Mouse (Mus musculus): ENCODE data around the gene Grhl1. TPM values are rescaled to one million over a fixed set of nuclear protein-coding genes. Genes with fewer than 3 reads are reported as not detected.

Grhl1 gene
- polyA plus RNA-seq, 1 experiment from 2014 or later: 0.48 TPM

DNA sequence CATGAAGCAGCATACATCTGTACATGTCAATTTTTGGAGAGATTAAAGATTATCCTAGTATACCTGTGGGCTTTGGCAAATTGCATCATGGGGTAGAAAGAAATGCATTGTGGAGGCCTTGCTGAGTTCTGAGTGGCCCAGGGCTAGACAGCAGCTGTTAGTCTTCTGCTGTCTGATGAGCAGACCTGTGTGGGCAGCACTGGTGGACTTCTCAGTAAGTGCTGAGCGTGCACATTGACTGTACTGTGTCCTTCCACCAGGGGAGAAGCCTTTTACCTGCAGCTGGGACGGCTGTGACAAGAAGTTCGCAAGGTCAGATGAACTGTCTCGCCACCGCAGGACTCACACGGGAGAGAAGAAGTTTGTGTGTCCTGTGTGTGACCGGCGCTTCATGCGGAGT lies 87.8 kb downstream of the Grhl1 start:
- Histone ChIP-seq H3K36me3 (ENCODE audit: control insufficient read depth, insufficient read depth, low read length) (peaks cover 22% of the 10 kb centered on the region), H3K9ac (replicated peaks; ENCODE audit: low read depth, low read length) (no peak overlapping the region), H3K4me1 (ENCODE audit: control insufficient read depth, insufficient read depth, low read length) (peaks cover 12% of the 10 kb centered on the region), H3K27me3 (ENCODE audit: control insufficient read depth, insufficient read depth, low read length) (no peaks in the 10 kb centered on the region), H3K27ac (ENCODE audit: low read depth, low read length) (no peak overlapping the region), H3K4me2 (ENCODE audit: low read depth, low read length) (no peak overlapping the region), H3K4me3 (ENCODE audit: low read depth, low read length) (no peak overlapping the region), H3K9me3 (ENCODE audit: control insufficient read depth, low read length) (no peaks in the 10 kb centered on the region)
- WGBS: 92% methylated on average over 9 of the region's 9 CpGs
- ATAC-seq (ENCODE audit: low read depth): no peak

DNA sequence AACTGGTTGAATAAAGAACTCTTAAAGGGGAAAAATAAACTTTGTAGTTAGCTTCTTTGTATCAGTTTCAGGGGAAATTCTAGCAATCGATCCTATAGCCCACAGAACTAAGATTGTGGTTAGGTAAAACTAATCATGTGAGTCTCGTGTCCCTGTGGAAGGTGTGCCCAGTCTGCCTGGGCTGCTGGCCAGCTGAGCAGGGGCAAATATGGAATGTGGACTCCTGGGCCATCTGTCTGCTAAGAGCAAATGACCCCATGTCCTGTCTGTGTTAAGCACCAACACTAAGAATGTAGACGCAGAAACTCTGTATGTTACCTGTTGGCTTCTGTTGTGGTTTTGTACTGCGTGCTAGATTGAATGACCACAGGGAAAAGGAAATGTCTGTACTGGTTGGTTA lies 89.0 kb downstream of the Grhl1 start:
- Histone ChIP-seq H3K9ac (replicated peaks; ENCODE audit: low read depth, low read length) (no peak overlapping the region), H3K27me3 (ENCODE audit: control insufficient read depth, insufficient read depth, low read length) (no peaks in the 10 kb centered on the region), H3K36me3 (ENCODE audit: control insufficient read depth, insufficient read depth, low read length) (peaks cover 11% of the 10 kb centered on the region), H3K4me1 (ENCODE audit: control insufficient read depth, insufficient read depth, low read length) (peaks cover 12% of the 10 kb centered on the region), H3K4me2 (ENCODE audit: low read depth, low read length) (no peak overlapping the region), H3K27ac (ENCODE audit: low read depth, low read length) (no peak overlapping the region), H3K9me3 (ENCODE audit: control insufficient read depth, low read length) (no peaks in the 10 kb centered on the region), H3K4me3 (ENCODE audit: low read depth, low read length) (no peak overlapping the region)
- 90% methylated on average over 4 of the region's 4 CpGs for WGBS
- no peak for ATAC-seq (ENCODE audit: low read depth)

DNA sequence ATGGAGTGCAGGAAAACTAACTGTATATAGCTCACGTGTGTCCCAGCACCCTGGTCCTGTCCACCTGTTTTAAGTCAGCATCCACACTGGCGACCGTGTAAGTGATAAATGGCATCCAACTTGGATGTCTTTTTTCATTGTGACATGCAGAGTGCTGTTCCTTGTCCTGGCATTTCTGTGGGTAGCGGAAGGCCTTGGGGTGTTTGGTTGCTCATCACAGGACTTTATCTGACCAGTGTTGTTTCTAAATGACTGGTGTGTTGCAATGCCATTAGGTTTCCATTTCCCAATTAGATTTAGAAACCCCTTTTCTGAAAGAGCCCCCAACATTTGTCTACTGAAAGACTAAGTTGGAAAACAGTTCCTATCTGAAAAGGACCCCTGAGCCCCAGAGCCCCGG lies 90.0 kb downstream of the Grhl1 start:
- Histone ChIP-seq H3K9me3 (ENCODE audit: control insufficient read depth, low read length) (no peaks in the 10 kb centered on the region), H3K27ac (ENCODE audit: low read depth, low read length) (no peak overlapping the region), H3K4me1 (ENCODE audit: control insufficient read depth, insufficient read depth, low read length) (peaks cover 4% of the 10 kb centered on the region; the same call in 1 of the 2 replicates), H3K4me3 (ENCODE audit: low read depth, low read length) (no peak overlapping the region), H3K9ac (replicated peaks; ENCODE audit: low read depth, low read length) (no peak overlapping the region), H3K4me2 (ENCODE audit: low read depth, low read length) (no peak overlapping the region), H3K36me3 (ENCODE audit: control insufficient read depth, insufficient read depth, low read length) (peaks cover 7% of the 10 kb centered on the region), H3K27me3 (ENCODE audit: control insufficient read depth, insufficient read depth, low read length) (no peaks in the 10 kb centered on the region)
- no peak for ATAC-seq (ENCODE audit: low read depth)
- 92% methylated on average over 5 of the region's 5 CpGs for WGBS

Other genes starting within 250 kb of the Grhl1 start
- gene Taf1b, start 73.9 kb upstream of the Grhl1 start, polyA plus RNA-seq (2014; fragmentation: Nextera tagmentation; extraction: Ambion mirVana): 38.4 and 39.0 TPM in 2 replicates
- gene Klf11, start 79.0 kb downstream of the Grhl1 start, polyA plus RNA-seq (2014; fragmentation: Nextera tagmentation; extraction: Ambion mirVana): 13.3 and 18.8 TPM in 2 replicates
- gene Cys1, start 109.5 kb downstream of the Grhl1 start, polyA plus RNA-seq (2014; fragmentation: Nextera tagmentation; extraction: Ambion mirVana): 1.3 and 2.2 TPM in 2 replicates
- 26.1 and 31.2 TPM in 2 replicates for gene Rrm2, start 136.0 kb downstream of the Grhl1 start, polyA plus RNA-seq (2014; fragmentation: Nextera tagmentation; extraction: Ambion mirVana)